Mouse (Mus musculus) embryonic facial prominence, embryonic 15.5 days (tissue): ENCODE results near the gene H2-Q7. TPM values are rescaled to one million over a fixed set of nuclear protein-coding genes. Genes with fewer than 3 reads are reported as not detected.
"Not testable (repeated sequence)": the region's sequence is repeated elsewhere in the genome, so short reads cannot be mapped to it uniquely, and the experiment has no call there.

Source experiments
- ATAC-seq: fragments of 200-750 bp; cut with Nextera tagmentation; 2 replicates; pipeline ENCODE4 v1.8.0; 2017; ENCODE audit warnings: low read depth, moderate TSS enrichment; ENCODE audit not compliant: insufficient number of reproducible peaks, low FRiP score, low TSS enrichment
- H3K27ac ChIP-seq: fragments of 300-500 bp; sonication (generic); replicated peaks from 2 replicates; pipeline ENCODE4 v1.5.1; 2015; ENCODE audit warnings: mild to moderate bottlenecking, inconsistent platforms
- H3K27me3 ChIP-seq: fragments of 300-500 bp; sonication (generic); 2 replicates; pipeline ENCODE4 v1.6.1; 2015; ENCODE audit warnings: inconsistent platforms
- H3K36me3 ChIP-seq: fragments of 300-500 bp; sonication (generic); 2 replicates; pipeline ENCODE4 v1.6.1; 2015; ENCODE audit warnings: mild to moderate bottlenecking, inconsistent platforms
- H3K4me1 ChIP-seq: fragments of 300-500 bp; sonication (generic); 2 replicates; pipeline ENCODE4 v1.6.1; 2015; ENCODE audit warnings: inconsistent platforms
- H3K4me2 ChIP-seq: fragments of 300-500 bp; sonication (generic); replicated peaks from 2 replicates; pipeline ENCODE4 v1.6.1; 2015; ENCODE audit warnings: mild to moderate bottlenecking, inconsistent platforms
- H3K4me3 ChIP-seq: fragments of 300-500 bp; sonication (generic); replicated peaks from 2 replicates; pipeline ENCODE4 v1.5.1; 2015; ENCODE audit warnings: mild to moderate bottlenecking, inconsistent platforms
- H3K9ac ChIP-seq: fragments of 300-500 bp; sonication (generic); 2 replicates; pipeline ENCODE4 v1.6.1; 2015; ENCODE audit warnings: inconsistent platforms
- H3K9me3 ChIP-seq: fragments of 300-500 bp; sonication (generic); replicated peaks from 2 replicates; pipeline ENCODE4 v1.6.1; 2016; ENCODE audit warnings: inconsistent platforms
- WGBS: fragments of 180-500 bp; shearing (Covaris S2); methylation state at CpG from one replicate; pipeline ENCODE4 v1.1.7; 2015; 5-methylcytosine and 5-hydroxymethylcytosine counted together
- polyA plus RNA-seq: library from polyadenylated mRNA; unstranded; fragments of >200 nt; fragmentation: Nextera tagmentation; extraction: Ambion mirVana; gene quantifications from 2 replicates; pipeline ENCODE4 v1.2.1, GENCODE M21; 2015

H2-Q7 gene
- polyA plus RNA-seq, 1 experiment from 2014 or later: 2.2 TPM

DNA sequence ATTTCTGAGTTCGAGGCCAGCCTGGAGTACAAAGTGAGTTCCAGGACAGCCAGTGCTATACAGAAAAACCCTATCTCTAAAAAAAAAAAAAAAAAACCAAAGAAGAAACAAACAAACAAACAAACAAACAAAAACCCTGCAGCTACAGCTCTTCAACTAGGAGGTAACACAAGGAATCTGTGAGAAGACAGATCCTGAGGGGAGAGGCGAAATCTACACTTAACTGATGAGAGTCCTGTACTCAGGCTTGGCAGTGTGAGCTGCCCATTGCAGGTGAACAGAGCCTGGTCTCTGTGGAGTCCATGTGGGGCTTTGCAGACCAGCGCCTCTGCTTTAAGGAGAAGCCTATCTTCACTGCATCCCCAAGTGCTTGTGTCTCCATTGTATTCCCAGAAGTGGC is 560 bp upstream of the H2-Q7 start:
- H3K27me3 ChIP-seq: peaks cover 23% of the 10 kb centered on the region
- not testable (repeated sequence) for ATAC-seq, H3K27ac ChIP-seq, H3K36me3 ChIP-seq, H3K4me1 ChIP-seq, H3K9me3 ChIP-seq, H3K4me3 ChIP-seq, H3K4me2 ChIP-seq, H3K9ac ChIP-seq
- WGBS: 77% methylated on average over 2 of the region's 3 CpGs

DNA sequence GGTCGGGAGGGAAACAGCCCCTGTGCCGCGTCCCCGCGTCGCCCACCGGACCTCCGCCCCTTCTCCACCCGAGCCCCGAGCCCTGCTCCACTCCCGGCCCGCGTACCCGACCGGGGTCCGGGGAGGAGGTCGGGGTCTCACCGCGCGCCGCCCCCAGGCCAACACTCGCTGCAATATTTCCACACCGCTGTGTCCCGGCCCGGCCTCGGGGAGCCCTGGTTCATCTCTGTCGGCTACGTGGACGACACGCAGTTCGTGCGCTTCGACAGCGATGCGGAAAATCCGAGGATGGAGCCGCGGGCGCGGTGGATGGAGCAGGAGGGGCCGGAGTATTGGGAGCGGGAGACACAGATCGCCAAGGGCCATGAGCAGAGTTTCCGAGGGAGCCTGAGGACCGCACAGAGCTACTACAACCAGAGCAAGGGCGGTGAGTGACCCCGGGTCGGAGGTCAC is 366 bp downstream of the H2-Q7 start:
- WGBS: 1% methylated on average over 47 of the region's 48 CpGs
- Histone ChIP-seq H3K9ac (0 out of 2 replicates have a peak overlapping the region, but pooled peaks have one; percentile 6), H3K4me2 (peak overlapping the region; percentile 90), H3K27me3 (peaks cover 23% of the 10 kb centered on the region), H3K4me3 (peak overlapping the region; percentile 43)
- H3K27ac ChIP-seq, H3K36me3 ChIP-seq, H3K9me3 ChIP-seq, H3K4me1 ChIP-seq: not testable (repeated sequence)
- peak; percentile 43; the same call in 1 of the 2 replicates for ATAC-seq

DNA sequence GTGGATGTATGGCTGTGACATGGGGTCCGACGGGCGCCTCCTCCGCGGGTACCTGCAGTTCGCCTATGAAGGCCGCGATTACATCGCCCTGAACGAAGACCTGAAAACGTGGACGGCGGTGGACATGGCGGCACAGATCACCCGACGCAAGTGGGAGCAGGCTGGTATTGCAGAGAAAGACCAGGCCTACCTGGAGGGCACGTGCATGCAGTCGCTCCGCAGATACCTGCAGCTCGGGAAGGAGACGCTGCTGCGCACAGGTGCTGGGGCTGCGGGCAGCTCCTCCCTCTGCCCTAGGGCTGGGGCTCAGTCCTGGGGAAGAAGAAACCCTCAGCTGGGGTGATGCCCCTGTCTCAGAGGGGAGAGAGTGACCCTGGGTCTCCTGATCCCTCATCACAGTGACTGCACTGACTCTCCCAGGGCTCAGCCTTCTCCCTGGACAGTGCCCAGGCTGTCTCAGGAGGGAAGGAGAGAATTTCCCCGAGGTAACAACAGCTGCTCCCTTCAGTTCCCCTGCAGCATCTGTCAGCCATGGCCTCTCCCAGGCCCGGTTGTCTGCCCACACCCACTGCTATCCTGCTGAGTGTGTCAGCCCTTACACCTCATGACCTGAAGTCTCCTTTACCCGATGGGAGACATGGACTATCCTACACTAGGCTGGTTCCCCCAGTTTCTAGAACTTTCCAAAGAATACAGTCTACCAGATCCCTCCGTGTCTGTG is 1.1 kb downstream of the H2-Q7 start:
- not testable (repeated sequence) for H3K9ac ChIP-seq, ATAC-seq, H3K4me1 ChIP-seq, H3K27ac ChIP-seq, H3K36me3 ChIP-seq, H3K9me3 ChIP-seq, H3K4me3 ChIP-seq, H3K4me2 ChIP-seq
- 38% methylated on average over 27 of the region's 27 CpGs for WGBS
- H3K27me3 ChIP-seq: peaks cover 23% of the 10 kb centered on the region

DNA sequence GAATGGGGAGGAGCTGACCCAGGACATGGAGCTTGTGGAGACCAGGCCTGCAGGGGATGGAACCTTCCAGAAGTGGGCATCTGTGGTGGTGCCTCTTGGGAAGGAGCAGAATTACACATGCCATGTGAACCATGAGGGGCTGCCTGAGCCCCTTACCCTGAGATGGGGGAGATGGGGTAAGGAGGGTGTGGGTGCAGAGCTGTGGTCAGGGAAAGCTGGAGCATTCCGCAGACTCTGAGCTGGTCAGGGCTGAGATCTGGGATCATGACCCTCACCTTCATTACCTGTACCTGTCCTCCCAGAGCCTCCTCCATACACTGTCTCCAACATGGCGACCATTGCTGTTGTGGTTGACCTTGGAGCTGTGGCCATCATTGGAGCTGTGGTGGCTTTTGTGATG is 3.4 kb downstream of the H2-Q7 start:
- H3K4me3 ChIP-seq, H3K4me2 ChIP-seq, H3K9ac ChIP-seq, H3K4me1 ChIP-seq, H3K27ac ChIP-seq, H3K36me3 ChIP-seq, ATAC-seq, H3K9me3 ChIP-seq: not testable (repeated sequence)
- 90% methylated on average over 2 of the region's 2 CpGs for WGBS
- peaks cover 19% of the 10 kb centered on the region for H3K27me3 ChIP-seq

DNA sequence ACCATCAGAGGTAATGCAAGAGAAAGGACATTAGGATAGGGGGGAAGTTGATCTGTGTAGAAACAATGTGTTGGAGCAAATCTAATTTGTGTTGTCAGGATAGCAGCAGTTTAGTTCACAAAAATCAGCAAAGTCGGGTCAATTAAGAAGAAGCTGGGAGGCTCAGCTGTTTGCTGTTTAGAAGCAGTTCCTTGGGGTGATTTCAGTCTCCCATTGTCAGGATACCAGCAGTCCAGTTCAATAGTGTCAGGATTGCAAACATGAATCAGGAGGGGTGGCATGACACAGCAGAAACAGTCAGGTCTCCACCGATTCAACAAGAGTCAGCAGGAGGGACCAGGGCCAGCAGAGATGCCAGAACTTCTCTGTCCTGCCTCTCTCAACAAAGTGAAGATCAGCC is 5.6 kb downstream of the H2-Q7 start:
- ATAC-seq, H3K4me3 ChIP-seq, H3K9me3 ChIP-seq, H3K27ac ChIP-seq, H3K36me3 ChIP-seq, H3K4me1 ChIP-seq, H3K27me3 ChIP-seq, H3K4me2 ChIP-seq, H3K9ac ChIP-seq: not testable (repeated sequence)
- WGBS: 78% methylated on average over 2 of the region's 2 CpGs

DNA sequence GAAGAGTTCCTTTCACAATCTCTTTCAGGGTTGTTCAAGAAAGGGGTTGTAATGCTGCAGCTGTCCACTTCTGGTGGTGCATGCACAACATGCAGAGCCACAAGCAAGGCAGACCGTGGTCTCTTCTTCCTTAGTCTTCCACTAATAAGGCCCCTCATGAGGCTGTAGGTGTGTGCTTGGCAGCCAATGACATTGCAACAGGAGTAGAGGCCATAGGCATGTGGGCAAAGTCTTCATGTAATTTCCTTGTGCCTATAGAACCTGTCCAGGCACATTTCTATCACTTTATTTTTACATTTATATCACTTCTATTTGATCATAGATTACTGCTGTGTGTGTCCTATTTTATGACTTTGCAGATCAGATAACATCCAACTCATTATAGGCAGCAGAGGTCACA is 19.3 kb downstream of the H2-Q7 start:
- not testable (repeated sequence) for H3K36me3 ChIP-seq, H3K27ac ChIP-seq, H3K9ac ChIP-seq, H3K27me3 ChIP-seq, H3K4me1 ChIP-seq, H3K4me2 ChIP-seq, H3K4me3 ChIP-seq, H3K9me3 ChIP-seq, ATAC-seq
- no CpG with 5 or more reads among the region's 1 CpGs for WGBS

DNA sequence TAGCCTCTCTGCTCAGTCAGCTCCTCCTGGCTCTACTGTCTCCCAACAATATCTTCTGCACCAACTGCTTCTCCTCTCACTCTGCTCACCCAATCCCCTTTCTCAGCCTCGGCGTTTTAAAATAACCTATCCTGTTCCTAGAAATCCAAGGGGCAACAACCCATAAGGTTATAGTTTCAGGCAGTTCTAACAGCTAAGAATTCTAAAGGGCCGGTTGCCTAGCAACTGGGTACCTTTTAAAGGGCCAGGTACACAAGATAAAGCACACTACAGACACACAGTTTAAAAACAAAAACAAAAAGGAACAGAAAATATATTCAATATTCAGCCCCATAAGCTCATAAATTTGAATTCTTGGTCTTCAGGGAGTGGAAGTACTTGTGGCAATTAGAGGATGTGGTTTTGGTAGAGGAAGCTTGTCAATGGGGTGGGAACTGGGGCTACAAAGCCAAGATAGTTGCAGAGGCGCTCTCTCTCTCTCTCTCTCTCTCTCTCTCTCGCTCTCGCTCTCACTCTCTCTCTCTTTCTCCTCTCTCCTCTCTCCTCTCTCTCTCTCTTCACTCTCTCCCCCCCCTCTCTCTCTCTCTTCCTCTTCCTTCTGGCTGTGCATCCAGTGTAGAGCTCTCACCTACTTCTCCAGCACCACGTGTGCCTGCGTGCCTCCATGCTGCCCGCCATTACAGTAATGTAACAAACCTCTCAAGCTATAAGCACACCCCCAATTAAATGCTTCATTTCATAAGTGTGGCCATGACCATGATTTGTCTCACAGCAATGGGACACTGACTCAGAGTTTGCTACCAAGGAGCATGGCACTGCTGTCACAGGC is 21.8 kb downstream of the H2-Q7 start:
- ATAC-seq, H3K27me3 ChIP-seq, H3K4me2 ChIP-seq, H3K4me3 ChIP-seq, H3K27ac ChIP-seq, H3K9me3 ChIP-seq, H3K4me1 ChIP-seq, H3K9ac ChIP-seq, H3K36me3 ChIP-seq: not testable (repeated sequence)
- 64% methylated on average over 3 of the region's 9 CpGs for WGBS

DNA sequence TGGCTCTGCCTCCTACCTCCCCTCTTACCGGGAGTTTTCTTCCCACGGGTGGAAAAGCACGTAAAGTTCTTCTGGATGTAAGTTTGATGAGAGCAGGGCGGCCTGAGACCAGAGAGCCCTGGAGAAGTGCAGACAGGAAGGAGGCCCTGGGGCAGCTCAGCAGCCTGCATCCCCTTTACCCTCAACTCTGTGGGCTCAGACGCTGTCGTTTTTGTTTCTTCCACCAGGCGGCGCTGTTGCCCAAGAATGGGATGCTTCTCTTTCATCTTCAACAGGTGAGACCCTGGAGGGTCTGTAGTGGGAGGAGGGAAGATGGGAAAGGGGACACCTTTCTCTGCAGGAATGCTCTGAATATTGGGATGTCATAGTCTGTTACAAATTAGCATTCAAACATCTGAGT is 26.7 kb downstream of the H2-Q7 start:
- Histone ChIP-seq H3K4me1 (peaks cover 11% of the 10 kb centered on the region), H3K27me3 (peaks cover 22% of the 10 kb centered on the region)
- not testable (repeated sequence) for ATAC-seq, H3K4me3 ChIP-seq, H3K36me3 ChIP-seq, H3K27ac ChIP-seq, H3K9ac ChIP-seq, H3K9me3 ChIP-seq, H3K4me2 ChIP-seq
- 7% methylated on average over 8 of the region's 8 CpGs for WGBS

DNA sequence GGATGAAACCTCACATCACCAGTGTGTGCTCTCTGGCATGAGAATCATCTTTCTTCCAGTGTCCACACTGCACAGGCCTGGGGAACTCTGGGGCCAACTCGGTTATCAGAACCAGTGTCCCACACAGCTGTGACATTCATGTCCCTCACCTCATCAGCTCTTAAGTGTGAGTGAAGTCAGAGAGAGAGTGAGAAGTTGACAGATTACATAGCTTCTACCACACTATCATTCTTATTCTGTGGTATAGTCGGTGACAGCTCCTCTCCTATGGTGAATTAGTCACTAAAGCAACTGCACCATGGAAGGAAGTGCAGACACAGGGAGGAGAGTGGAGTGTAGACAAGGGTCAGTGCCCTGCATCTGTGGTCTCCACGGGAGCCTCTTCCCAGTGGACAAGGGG is 30.0 kb downstream of the H2-Q7 start:
- H3K9me3 ChIP-seq, H3K27ac ChIP-seq, H3K36me3 ChIP-seq, H3K4me2 ChIP-seq, ATAC-seq, H3K9ac ChIP-seq, H3K4me3 ChIP-seq: not testable (repeated sequence)
- Histone ChIP-seq H3K4me1 (peaks cover 13% of the 10 kb centered on the region), H3K27me3 (peaks cover 24% of the 10 kb centered on the region)
- WGBS: 59% methylated on average over 3 of the region's 3 CpGs

DNA sequence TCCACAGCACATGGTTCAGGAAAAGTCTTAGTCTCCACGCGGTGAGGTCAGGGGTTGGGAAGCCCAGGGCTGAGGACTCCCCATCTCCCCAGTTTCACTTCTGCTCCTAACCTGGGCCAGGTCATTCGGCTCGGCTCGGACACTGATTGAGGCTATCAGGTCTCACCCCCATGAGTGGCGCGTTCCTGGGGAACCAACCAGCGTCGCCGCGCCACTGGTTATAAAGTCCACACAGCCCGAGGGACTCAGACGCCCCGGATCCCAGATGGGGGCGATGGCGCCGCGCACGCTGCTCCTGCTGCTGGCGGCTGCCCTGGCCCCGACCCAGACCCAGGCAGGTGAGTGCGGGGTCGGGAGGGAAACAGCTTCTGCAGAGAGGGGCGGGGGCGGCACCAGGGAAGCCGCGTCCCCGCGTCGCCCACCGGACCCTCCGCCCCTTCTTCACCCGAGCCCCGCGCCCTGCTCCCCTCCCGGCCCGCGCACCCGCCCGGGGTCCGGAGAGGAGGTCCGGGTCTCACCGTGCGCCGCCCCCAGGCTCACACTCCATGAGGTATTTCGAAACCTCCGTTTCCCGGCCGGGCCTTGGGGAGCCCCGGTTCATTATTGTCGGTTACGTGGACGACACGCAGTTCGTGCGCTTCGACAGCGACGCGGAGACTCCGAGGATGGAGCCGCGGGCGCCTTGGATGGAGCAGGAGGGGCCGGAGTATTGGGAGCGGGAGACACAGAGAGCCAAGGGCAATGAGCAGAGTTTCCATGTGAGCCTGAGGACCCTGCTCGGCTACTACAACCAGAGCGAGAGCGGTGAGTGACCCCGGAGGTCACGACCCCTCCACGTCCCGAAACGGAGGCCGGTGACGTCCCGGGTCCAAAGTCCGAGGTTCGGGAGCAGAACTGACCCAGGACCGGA is 31.1 kb downstream of the H2-Q7 start, which contains the start of gene H2-Q10:
Gene H2-Q10, plus strand, starts transcription at position 248 of the 910 bp plus-strand sequence.
- Histone ChIP-seq H3K9ac (peak within 1 kb of the TSS; percentile 12; the same call in 1 of the 2 replicates), H3K27me3 (peaks cover 24% of the 10 kb centered on the region), H3K9me3 (no peaks in the 10 kb centered on the region), H3K27ac (no peak within 1 kb of the TSS), H3K4me1 (peaks cover 13% of the 10 kb centered on the region), H3K4me3 (peak within 1 kb of the TSS; percentile 46), H3K4me2 (peak within 1 kb of the TSS; percentile 88), H3K36me3 (no peaks in the 10 kb centered on the region)
- ATAC-seq: no peak
- under 1% methylated on average over 80 of the region's 80 CpGs for WGBS

DNA sequence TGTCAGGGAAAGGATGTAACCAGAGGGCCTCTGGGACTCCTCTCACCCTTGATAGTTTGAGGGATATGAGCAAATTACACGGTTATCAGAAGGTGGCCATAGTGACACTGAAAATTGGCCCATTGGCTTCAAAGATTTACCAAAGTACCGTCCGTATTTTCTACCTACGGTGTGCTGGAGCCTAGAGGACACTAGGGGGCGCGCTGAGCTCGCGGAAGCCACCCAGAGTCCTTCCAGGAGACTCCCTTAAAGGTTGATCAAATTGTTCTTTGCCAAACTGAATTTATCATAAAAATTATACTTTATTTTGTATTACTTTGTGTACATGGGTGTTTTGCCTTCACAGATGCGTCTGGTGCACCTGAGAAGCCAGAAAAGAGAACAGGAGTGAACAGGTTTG is 45.1 kb downstream of the H2-Q7 start:
- 0 out of 2 replicates have a peak, but pooled peaks cover 2% of the 10 kb centered on the region for H3K4me1 ChIP-seq
- no peaks in the 10 kb centered on the region for H3K36me3 ChIP-seq
- no peak overlapping the region for H3K9ac ChIP-seq
- H3K27me3 ChIP-seq: no peaks in the 10 kb centered on the region
- no peak overlapping the region for H3K4me2 ChIP-seq
- under 1% methylated on average over 9 of the region's 9 CpGs for WGBS
- H3K4me3 ChIP-seq: no peak overlapping the region
- no peaks in the 10 kb centered on the region for H3K9me3 ChIP-seq
- ATAC-seq: no peak
- H3K27ac ChIP-seq: no peak overlapping the region
